Mouse (Mus musculus): ENCODE measurements around the gene Tgfbr3. TPM values are rescaled to one million over a fixed set of nuclear protein-coding genes. Genes with fewer than 3 reads are reported as not detected.

Tgfbr3 gene
- total RNA-seq, 2 experiments from 2014 or later, result 7.8 to 9.9 TPM

DNA sequence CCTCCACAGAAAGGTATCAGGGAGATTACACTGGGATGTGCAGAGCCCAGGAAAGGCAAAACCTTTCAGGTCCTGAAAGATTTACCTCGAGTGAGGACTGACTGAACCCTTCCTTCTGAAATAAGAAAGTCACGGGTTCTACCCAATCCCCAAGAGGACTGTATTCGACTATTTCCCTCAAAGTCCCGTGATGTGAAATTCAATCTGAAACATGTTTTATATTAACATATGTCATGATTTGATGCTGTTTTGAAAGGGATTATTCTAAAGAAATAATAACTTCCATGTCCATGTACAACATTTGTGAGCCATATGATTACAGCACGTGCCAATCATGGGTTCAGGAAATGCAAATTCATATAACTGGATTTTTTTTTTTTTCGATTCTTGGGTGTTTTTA is 126.6 kb downstream of the Tgfbr3 start:
- no peak for DNase-seq (ENCODE audit: low spot score in 2 of 2)
- intact Hi-C loops (cut with DNase I), result no loop called here

- intact Hi-C loops (cut with DNase I), result no loop called here
- no peak for DNase-seq (ENCODE audit: low spot score in 2 of 2)
These were observed 127.1 kb downstream of the Tgfbr3 start for GRCm38 (mm10) chr5:107162319-107162718.

DNA sequence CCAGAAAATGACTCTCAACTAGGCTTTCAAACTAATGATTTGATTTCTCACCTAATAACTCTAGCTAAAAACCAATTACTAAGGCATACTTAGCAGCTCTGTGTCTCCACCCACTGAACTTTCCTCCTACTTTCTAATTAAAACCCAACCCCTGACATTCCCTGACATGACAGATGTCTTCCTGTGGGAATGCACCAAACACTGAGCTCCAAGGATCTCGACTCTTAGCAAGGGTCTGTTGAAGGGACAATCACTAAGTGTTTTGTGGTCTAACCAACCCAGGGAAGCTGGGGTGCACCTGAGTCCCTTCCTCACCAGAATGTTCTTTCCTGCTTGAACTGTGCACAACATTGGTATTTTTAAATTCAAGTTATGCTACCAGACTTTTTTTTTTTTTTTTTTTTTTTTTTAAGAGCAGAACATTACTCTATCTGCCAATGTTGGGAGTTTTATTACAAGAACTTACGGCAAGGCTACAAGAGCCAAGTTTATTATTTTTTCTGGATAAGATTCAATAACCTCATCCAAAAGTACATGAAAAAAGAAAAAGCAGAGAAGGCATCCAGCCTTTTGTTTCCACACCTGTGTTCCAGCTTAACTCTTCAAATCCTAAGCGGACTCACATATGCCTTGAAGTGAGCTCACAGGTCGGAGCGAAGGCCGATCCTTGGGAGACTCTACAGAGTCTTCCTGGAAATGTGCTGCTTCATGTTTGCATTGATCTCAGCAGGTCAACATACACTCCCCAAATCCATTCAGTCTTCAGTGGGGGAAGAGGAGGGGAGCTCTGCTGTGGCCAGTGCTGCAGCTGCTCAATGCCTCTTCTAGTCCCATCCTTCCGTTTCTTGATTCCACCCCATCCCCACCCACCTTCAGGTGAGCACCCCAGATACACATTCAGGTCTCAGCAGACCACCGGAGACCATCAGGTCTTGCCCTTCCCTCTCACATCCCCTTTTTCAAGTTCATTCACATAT is 129.2 kb downstream of the Tgfbr3 start:
- intact Hi-C loops (cut with DNase I), result no loop called here
- no peak for DNase-seq (ENCODE audit: low spot score in 2 of 2)

GRCm38 (mm10) chr5:107158531-107159178 is 130.8 kb downstream of the Tgfbr3 start:
- no peak for DNase-seq (ENCODE audit: low spot score in 2 of 2)
- intact Hi-C loops (cut with DNase I), result no loop called here

- intact Hi-C loops (cut with DNase I), result no loop called here
- DNase-seq (ENCODE audit: low spot score in 2 of 2), result no peak
These were observed 132.0 kb downstream of the Tgfbr3 start for GRCm38 (mm10) chr5:107157384-107157783.

GRCm38 (mm10) chr5:107156096-107156495 is 133.3 kb downstream of the Tgfbr3 start:
- no peak for DNase-seq (ENCODE audit: low spot score in 2 of 2)
- intact Hi-C loops (cut with DNase I), result no loop called here

- no peak for DNase-seq (ENCODE audit: low spot score in 2 of 2)
- intact Hi-C loops (cut with DNase I), result no loop called here
These were observed 136.4 kb downstream of the Tgfbr3 start for GRCm38 (mm10) chr5:107152989-107153388.

DNA sequence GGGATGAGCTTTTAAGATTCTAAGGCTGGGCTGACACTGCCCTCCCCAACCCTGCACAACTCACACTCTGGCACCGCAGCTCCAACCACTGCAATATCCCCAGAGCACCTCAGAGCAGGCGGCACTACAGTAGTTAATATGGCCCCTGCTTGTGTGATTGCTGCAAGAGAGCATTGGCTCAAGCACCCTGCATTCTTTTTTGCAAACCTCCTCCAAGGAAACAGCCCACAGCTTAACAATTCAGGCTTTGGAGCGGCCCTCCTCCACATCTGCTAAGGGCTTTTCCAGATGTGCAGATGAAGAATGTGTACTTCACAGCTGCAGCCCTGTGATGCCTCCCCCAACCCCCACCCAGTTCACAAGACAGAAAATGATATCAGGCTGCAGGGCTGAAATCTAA is 138.1 kb downstream of the Tgfbr3 start:
- intact Hi-C loops (cut with DNase I), result no loop called here
- DNase-seq (ENCODE audit: low spot score in 2 of 2), result no peak

DNA sequence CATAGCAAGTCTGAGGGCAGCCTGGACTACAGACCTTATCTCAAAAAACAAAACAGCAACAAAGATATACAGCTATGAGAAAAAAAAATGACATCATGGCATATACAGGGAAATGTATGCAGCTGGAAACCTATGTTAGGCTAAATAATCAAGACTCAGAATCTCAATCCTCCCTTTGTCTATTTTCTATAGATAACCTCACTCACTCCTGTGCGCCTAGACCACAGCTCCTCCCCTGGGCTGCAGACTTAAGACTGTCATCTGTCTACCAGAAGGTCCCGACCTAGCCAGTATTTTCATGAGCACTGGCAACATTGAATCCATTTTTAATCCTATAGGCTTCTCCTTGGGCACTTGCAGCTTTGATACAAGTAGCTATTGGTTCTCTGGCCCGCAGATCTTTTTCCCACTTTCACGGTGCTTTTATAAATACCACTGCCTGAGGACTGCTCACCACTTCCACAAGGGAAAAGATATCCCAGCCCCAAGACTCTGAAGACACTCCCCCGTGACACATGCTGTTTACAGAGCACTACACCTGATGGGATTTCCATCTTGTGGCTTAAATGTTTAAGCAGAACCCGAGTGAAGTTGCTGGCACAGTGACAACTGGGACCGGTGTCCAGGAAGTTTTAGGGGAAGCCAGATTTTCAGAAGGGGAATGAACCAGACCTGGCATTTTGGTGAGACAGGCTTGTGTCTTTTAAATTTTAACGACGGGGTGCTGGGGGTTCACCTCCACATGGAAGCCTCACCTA is 138.7 kb downstream of the Tgfbr3 start:
- intact Hi-C loops (cut with DNase I), result no loop called here
- no peak for DNase-seq (ENCODE audit: low spot score in 2 of 2)

DNA sequence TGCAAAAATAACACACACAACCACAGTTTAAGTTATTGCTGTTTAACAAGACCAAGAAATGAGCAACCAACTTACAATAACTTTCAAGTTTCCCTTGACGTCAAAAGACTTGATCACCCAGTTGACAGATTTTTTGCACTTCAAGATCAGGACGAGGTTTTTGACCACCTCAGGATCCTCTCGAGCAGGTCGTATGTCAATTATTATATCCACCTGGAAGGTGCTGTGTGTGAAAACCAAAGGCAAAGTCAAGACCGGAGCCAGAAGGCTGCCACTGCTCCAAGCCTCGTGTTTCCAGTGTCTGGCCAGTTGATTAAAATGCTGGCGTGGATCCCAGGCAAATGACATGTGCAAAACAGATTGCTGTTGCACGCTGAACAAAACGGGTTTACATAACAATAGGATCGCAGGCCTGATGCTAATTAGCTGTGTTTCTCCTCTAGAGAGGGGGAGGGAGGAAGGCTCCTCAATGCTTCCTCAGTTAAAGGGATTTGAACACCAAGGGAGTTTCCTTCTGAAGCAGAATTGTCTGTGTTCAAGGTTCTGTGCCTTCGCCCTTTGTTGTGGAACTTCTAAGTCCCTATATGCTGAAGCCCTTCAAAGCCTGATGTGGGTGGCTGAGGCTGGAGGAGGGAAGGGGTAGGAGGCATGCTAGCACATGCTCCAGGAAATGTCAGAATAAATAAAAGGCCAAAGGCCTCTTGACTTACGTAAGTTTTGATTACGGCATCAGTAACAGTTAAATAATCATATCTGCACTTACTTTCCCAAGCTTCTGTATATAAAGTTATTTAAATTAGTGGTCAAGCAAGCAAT is 141.3 kb downstream of the Tgfbr3 start:
- peak; percentile 38 to 62 for DNase-seq (ENCODE audit: low spot score in 2 of 2)
- intact Hi-C loops (cut with DNase I), result no loop called here

DNA sequence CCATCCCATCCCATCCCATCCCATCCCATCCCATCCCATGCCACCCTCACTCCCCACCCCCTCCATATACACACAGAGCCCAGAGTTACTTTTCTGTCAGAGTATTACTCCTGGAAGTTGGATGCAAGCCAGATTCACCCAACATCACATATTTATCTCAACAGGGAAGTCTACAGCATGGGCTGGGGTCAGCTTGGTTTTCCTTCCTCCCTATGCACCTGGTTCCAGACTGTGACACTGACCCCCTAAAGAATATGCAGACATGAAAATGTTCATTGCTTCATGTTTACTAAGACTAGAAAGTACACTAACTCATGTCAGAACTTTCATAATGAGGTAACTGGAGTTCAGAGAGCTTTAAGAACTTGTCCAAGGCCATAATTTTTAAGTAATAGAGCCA is 142.0 kb downstream of the Tgfbr3 start:
- intact Hi-C loops (cut with DNase I), result no loop called here
- DNase-seq (ENCODE audit: low spot score in 2 of 2), result no peak

- no peak for DNase-seq (ENCODE audit: low spot score in 2 of 2)
- intact Hi-C loops (cut with DNase I), result no loop called here
These were observed 143.3 kb downstream of the Tgfbr3 start for GRCm38 (mm10) chr5:107146111-107146616.

- intact Hi-C loops (cut with DNase I), result no loop called here
- no peak for DNase-seq (ENCODE audit: low spot score in 2 of 2)
These were observed 144.3 kb downstream of the Tgfbr3 start for GRCm38 (mm10) chr5:107145125-107145524.

DNA sequence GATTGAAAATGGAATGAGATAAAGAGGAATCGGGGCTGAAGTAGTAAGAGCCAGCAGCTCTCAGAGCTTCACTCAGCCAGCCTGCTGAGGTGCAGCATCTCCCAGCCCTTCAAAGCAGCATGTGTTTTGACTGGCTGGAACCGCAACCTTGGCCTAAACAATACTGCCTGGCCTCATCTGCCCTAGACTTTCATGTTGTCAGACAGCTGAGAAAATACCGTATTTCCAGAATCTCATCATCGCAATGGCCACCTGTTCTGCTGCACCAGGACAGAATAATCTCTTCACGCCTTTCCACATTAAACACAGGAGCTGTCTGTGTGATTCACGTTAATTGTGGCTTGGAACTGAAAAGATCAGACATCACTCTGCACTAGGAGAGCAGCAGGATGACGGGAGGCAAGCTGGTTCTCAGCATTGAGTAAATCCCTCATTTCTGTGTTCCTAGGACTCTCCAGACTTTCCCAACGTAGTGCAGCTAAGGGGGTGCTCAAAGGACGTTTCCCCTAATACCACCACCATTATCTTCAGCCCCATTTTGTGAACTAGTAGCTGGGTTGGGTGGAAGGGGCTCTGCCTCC is 145.1 kb downstream of the Tgfbr3 start:
- peak in 1 of 2 experiments; percentile 25 for DNase-seq (ENCODE audit: low spot score in 2 of 2)

DNA sequence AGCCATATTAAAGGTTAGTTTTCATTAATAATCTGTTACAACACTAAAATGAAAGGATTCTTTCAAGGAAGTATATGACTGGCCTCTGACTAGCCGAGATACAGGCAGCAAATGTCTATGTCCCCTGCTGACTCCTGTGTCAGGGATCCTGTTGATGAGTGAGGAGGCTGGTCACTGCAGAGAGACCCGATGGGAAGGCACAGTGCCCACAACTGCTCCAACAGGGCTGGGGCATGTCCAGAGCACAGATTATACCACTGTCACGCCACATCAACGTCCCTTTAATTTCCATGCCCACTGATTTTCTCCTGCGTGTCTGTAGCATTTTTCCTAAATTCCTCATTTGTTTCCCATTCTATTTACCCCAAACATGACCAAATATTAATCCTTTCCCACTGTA is 146.0 kb downstream of the Tgfbr3 start:
- intact Hi-C loops (cut with DNase I), result no loop called here
- no peak for DNase-seq (ENCODE audit: low spot score in 2 of 2)

More for the DNA sequence above, 145.1 kb downstream of the Tgfbr3 start:
- intact Hi-C loops (cut with DNase I), result no loop called here

DNA sequence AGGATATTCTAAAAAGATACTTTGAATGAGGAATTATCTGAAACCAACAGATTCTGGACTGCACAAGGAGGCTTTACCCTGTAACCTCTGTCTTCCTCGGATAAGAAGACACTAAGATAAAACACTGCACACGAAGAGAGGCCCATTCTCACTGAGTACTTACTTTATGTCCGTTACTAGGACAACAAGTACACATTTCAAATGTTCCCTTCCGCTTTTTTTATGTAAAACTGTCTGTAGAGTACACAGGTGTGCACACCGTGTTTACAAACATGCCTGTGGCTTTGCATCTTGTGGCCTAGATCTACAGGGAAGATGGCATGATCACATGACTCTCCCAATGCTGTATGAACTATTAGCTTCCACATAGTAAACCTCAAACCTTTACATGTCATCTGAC is 146.6 kb downstream of the Tgfbr3 start:
- intact Hi-C loops (cut with DNase I), result no loop called here
- DNase-seq (ENCODE audit: low spot score in 2 of 2), result no peak

GRCm38 (mm10) chr5:107141375-107141774 is 148.1 kb downstream of the Tgfbr3 start:
- intact Hi-C loops (cut with DNase I), result no loop called here

DNA sequence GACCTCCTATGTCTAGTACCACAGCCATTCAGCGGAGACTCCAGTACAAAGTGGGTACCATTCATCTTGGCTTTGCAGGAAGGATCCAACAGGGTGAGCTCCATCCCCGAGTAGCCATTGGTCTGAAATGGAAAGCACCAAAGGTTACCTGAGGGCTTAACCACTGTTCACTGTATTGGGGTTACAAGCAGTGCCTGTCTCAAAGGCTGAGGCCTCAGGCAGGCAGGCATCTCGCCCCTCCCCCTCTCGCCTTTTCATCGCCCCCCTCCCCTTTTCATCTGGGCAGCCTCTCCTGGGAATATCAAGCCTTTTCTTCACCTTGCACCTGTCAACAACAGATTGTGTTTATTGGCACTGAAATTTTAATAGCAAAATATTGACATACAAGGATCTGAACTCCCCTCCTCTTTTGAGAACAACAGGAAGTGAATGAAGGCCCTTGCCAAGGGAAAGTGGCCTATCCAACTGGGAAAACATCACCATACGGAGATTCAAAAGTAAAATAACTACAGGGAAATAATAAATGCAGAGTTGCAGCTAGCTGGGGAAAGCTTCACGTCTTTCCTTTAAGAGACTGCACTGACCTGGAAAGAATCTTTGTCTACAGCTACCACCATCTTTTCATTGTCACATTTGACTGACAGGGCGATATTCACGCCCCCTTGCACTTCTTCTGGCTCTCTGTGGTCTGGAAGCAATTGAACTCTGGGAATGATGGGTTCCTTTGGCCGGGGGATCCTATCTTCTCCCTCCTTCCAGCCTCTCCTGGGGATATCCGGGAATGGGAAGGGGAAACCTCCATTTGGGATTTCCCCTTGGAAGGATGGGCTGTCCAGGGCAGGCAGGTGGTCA is 149.4 kb downstream of the Tgfbr3 start:
- intact Hi-C loops (cut with DNase I), result no loop called here

More at GRCm38 (mm10) chr5:107141375-107141774, 148.1 kb downstream of the Tgfbr3 start:
- no peak for DNase-seq (ENCODE audit: low spot score in 2 of 2)

More for the DNA sequence above, 149.4 kb downstream of the Tgfbr3 start:
- DNase-seq (ENCODE audit: low spot score in 2 of 2), result no peak
